Mouse (Mus musculus): ENCODE data around the gene Cfap206.
"Not testable (repeated sequence)": the region's sequence is repeated elsewhere in the genome, so short reads cannot be mapped to it uniquely, and the experiment has no call there.

Cfap206 gene

DNA sequence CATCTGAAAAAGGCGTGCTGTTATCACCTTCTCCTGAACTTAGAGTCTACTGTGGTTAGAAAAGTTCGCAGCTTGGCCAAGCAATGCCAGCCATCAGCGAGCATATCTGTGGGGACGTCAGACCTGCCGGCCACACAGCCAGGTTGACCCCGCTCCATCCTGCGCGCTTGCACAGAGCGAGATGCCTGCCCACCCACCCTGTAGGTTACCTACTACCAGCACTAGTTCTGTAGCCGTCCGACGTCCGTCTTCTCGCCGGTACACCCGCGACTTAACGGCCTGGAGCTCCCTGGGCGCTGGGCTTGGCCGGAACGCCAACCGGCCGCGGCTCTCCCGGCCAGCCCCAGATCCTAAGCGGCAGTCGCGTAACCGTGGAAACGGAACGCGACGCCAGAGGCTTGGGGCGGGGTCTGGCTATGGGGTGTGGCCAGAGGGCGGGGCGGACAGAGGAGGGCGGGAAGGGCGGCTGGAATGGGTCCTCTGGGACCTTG lies at the start of gene Cfap206:
Cfap206 (minus strand) TSS at position 356 of the 491 bp plus-strand sequence.
- peak; percentile 47 for DNase-seq (ENCODE audit: low spot score)

DNA sequence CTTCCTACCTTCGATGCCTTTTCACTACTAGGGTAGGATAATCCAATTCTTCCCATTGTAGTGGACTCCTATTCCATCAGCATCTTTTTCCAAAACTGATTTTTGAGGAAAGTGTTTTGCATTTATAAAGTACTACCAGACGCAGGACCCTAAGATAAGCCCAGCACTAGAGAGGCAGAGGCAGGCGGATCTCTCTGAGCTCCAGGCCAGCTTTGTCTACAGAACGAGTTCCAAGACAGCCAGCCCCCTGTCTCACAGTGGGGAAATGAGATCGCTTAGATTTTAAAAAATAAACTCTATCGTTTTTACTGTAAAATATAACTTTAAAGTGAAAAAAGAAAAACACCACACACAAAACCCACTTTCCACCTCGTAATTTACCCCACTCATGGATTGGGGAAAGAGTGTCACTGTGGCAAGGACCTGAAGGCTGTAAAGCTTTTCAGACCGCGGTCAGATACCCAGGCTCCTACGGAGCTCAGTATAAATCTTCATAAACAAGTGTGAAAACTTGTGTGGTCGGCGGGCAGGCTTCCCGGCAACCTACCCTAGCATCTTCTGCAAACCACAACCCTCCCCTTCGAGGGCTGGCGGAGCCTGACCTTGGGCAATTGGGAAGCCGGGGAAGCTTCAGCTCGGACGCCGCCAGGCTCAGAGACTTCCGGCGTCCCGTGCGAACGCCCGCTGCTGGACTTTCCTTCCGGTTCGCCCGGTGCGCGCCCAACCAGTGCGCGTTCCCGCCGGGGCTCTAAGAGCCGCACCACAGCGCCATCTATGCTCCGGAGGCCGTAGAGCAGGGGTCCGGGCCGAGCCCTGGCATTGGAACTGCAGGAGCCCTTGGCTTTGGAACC lies 47.9 kb upstream of the Cfap206 start, which contains the start of gene Smim8:
Smim8 (minus strand) TSS at position 747 of the 851 bp plus-strand sequence.
- DNase-seq (ENCODE audit: low spot score), result peak; percentile 94

DNA sequence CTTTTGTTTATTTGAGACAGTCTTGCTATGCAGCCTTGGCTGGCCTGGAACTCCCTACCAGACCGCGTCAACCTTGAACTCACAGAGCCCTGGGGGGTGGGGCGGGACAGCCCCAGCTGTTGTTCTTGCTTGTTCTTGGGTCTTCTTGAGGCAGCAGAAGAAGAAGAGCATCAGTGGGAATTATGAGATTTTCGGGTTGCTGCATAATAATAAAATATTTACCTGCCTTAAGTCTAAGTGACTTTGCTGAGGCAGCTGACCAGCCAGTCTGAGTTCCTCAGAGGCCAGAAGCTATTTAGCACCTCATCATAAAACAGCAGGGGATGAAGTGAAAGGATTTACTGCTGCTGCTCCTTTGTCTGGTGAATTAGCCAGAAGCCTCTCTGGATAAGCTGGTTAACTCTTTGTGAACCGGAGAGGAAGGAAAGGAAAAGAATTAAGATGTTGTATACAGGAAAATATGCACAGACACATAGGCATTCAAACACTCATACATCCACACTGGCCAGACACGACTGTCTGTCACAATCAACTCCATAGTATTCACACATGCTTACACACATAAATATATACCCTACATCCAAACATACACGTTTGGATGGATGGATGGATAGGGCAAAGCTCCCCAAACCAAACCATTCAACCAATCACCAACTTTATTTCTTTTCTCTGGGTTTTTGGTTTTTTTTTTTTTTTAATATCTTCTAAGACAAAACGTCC lies 41.8 kb upstream of the Cfap206 start:
- DNase-seq (ENCODE audit: low spot score), result no peak

DNA sequence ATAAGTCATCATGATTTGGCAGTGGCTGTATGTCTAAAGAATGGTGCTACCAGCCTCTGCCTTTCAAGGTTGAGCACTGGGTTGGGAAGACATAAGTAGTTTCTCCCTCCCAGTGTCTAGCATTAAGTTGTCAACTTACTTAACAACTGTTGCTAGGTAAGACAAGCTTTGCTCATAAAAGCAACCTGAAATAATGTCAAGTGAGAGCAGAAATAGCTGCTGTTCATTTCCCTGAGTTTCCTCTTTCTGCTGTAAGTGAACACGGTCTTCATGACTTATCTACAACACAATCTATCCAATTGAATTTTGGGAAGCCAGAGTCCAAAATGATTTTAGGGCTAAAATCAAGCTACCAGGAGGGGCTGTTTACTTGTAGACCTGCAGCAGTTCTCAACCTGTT lies 26.2 kb upstream of the Cfap206 start, which contains the start of gene Gm136:
Gm136 (minus strand) TSS at position 101 of the 400 bp plus-strand sequence.
- no peak for DNase-seq (ENCODE audit: low spot score)

DNA sequence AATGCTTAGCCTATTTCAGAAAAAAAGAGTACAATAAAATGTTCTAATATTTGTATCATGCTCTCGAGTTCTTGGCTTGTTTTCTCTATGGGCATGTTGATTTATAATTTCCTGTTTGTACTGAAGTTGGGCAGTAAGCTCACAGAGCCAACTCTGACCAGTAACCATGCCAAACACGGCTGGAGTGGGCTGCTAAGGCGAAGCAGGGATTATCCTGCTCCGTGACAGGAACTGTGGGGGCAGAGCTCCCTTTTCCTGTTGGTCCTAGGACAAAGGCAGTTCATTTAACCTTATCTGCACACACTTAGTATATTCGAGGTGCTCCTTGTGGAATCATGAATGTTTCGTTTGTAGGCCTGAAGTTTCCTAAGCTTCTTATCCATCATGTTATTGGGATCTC lies 19.2 kb upstream of the Cfap206 start:
- DNase-seq (ENCODE audit: low spot score), result no peak

DNA sequence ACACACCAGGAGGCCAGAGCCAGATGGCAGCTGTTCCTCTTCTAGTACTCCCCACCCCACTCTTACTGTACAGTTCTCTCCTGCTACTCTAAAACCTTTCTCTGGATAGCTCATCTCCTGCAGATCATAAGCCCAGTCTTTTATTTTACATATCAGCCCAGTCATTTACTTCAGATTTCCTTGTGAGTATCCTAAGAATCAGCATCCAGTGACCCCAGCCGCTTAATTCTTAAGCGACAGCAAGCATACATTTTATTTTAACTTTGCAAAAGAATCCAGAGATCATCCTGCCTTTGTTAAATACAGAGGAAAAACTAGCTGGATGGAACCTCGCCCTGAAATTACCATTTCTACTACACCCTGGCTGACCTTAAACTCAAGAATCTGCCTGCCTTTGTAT lies 4.5 kb upstream of the Cfap206 start:
- DNase-seq (ENCODE audit: low spot score), result no peak

DNA sequence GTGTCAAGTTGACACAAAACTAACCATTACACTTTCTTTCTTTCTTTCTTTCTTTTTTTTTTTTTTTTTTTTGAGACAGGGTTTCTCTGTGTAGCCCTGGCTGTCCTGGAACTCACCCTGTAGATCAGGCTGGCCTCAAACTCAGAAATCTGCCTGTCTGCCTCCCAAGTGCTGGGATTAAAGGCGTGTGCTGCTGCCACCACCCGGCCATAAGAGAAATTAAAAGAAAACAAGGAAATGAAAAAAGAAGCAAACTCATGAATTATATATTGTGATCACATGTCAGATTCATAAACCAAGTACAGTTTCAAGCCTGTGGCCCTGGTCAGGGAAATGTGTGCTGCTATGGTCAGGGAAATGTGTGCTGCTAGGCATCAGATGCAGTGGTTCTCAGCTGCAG lies 3.4 kb upstream of the Cfap206 start:
- not testable (repeated sequence) for DNase-seq (ENCODE audit: low spot score)

DNA sequence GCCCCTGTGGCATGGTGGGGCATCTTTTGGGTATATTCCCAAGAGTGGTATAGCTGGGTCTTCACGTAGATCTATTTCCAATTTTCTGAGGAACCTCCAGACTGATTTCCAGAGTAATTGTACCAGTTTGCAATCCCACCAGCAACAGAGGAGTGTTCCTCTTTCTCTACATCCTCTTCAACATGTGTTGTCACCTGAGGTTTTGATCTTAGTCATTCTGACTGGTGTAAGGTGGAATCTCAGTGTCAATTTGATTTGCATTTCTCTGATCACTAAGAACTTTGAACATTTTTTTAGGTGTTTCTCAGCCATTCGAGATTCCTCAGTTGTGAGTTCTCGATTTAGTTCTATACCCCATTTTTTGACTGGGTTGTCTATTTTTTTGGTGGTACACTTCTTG lies 4.3 kb downstream of the Cfap206 start:
- not testable (repeated sequence) for DNase-seq (ENCODE audit: low spot score)

DNA sequence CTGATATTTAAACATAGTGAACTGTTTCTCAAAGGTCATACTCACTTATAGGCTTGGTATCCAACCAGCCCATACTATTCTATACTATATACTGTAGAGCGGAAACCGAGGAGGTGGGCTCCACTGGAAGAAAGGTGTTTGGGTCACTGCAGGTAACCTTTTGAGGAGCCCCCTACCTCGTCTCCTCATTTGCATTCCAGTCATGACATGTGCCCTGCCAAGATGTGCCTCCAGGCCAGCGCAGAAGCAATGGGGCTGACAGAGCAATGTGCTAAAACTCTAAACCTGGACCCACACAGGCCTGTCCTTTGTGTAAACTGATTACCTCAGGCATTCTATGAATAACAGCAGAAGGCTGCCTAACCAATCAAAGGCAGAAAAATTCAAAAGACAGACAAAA lies 5.7 kb downstream of the Cfap206 start:
- no peak for DNase-seq (ENCODE audit: low spot score)

DNA sequence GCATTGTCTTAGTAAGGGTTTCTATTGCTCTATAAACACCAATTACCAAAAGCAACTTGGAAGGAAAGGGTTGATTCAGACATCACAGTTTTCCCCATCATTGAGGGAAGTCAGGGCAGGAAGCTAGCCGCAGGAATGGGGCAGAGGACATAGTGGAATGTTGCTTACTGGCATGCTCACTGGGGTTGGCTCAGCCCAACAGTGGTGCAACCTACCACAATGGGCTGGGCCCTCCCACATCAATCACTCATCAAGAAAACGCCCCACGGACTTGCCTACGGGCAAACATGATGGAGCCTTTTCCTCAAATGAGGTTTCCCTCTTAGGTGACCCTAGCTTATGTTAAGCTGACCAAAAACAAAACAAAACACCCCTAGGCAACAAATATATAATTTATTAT lies 6.8 kb downstream of the Cfap206 start:
- DNase-seq (ENCODE audit: low spot score), result no peak

DNA sequence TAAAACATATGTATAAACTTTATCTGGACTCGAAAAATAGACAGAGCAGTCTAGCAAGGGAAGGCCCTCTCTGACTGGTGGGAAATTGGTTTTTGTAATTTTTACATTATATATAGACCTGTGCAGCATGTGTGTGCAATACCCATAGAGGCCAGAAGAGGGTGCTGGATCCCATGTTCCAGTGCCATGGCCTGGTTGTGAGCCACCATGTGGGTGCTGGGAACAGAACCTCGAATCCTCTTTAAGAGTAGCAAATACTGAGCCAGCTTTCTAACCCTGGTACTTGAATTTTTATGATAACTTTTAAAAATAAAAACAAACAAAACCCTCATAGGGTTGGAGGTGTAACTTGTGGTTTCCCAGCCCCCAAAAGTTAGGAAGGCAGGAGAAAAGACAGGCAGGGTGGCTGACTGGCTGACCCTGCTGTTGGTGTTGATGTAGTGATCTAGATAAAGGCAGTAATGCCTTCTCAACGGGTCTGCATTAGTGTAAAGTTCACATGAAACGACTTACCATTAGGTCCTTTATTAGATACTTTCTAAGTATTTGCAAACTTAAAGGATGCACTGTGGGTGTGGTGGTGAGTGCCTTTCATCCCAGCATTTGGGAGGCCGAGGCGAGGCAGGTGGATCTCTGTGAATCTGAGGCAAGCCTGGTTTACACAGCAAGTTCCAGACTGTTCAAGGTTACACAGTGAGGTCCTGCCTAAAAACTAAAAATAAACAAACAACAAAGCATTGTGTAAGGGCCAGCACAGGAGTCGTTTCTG lies 9.7 kb downstream of the Cfap206 start:
- DNase-seq (ENCODE audit: low spot score), result no peak

DNA sequence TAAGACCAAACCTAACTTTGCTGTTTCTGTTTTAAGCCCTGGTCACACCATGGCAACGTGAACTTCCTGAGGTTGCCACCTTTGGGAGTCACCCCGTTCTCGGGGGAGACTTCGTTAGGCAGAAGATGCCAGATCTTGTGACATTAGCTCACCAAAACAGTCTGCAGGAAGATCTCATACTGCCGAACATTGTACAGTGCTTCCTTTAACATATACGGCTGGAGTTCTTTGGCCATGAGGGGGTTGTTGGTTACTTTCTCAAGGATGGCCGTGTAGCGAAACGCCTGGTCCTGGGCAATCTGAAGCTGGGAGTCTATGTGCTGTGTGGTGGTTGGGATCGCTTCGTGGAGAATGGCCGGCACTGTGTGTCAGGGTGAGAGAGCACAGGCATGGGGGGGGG lies 10.6 kb downstream of the Cfap206 start:
- DNase-seq (ENCODE audit: low spot score), result no peak

DNA sequence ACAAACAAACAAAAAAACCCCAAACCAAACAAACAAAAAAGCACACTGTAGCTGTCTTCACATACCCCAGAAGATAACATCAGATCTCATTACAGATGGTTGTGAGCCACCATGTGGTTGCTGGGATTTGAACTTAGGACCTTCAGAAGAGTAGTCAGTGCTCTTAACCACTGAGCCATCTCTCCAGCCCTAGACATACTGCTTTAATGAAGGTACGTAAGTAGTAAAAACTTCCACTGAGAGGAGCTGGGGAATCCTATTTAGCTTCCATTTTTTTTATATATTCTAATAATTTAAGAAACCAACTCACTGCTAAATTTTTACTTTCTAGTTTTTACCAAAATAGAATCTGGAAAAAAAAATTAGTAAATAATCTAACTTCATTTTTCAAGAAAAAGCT lies 14.9 kb downstream of the Cfap206 start:
- DNase-seq (ENCODE audit: low spot score), result no peak

DNA sequence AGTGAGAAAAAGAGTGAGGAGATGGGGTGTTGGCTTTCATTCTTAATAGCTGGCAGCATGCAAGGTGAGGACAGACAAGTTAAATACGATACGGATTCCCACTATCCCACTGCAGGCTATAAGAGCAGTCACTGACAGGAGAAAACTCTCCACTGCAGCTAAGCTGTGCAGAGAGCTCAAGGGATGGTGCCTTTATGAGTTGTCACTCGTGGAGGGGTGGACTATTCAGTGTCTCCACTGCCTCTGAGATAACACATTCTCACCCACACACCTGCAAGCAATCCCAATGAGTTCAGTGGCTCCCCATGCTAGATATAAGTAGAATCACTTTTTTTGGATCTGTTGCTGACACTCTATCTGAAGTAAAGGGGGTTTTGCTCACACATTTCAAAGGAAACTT lies 21.9 kb downstream of the Cfap206 start:
- no peak for DNase-seq (ENCODE audit: low spot score)

DNA sequence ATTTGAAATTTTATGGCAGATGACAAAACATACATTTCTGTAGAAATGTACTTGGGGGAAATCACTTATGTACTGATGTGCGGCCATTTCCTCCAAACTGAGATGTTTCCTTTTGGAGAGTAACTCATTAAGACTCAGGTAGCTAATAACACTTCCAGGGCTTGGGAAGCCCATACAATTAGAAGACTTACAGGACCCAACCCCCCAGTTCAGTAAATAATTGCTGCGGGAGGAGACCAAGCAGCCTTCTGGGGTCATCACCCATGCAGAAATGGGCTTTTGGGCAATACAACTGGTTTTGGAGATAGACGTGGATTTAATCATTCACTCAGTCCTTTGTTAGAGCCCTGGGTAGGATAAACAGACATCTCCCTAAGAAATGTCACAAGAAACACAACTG lies 22.8 kb downstream of the Cfap206 start:
- DNase-seq (ENCODE audit: low spot score), result no peak

DNA sequence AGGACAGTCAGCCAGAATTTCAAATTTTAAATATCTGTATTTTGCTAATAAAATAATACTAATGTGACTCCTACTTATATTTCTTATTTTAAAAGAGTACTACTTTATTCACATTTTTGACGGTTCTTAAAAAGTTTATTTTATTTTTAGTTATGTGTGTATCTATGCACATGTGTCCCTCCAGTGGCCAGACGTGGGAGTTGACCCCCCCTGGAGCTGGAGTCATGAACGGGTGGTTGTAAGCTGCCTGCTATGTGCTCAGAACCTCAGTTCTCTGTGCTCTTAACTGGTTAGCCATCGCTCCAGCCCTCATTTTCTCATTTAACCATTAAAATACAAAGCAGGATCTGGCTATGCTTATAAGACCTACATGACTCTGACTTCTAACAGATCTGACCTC lies 27.0 kb downstream of the Cfap206 start:
- DNase-seq (ENCODE audit: low spot score), result no peak

DNA sequence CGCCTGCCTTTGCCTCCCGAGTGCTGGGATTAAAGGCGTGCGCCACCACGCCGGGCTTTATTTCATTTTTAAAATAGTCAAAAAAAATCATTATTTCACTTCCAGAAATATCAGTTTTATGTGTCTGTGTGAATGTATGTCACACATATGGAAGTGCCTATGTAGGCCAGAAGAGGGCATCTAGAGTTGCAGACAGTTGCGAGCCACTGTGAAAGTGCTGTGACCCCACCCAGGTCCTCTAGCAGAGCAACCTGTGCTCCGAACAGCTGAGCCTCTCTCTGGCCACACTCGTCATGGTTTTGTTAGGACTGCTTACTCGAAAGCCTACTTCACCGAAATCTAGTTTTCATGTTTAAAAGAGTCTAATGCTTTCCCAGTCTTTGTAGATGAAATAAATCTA lies 27.8 kb downstream of the Cfap206 start:
- no peak for DNase-seq (ENCODE audit: low spot score)

DNA sequence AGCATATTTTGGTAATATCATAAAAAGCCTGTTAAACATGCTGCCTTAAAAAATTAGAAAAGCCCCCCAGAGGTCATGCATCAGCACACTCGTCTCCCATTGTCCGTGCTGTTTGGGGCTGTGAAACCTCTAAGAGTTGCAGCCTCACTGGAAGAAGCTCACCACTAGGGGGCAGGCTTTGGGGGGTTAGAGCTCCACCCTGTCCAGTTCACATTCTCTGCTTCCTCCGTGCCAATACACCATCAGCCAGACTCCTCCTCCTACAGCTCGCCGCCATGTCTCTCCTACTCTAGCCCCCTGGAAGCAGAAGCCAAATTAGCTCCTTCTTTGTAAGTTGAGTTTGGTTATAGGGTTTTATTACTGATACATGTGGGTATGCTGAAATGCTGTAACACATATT lies 28.5 kb downstream of the Cfap206 start:
- DNase-seq (ENCODE audit: low spot score), result peak; percentile 22

DNA sequence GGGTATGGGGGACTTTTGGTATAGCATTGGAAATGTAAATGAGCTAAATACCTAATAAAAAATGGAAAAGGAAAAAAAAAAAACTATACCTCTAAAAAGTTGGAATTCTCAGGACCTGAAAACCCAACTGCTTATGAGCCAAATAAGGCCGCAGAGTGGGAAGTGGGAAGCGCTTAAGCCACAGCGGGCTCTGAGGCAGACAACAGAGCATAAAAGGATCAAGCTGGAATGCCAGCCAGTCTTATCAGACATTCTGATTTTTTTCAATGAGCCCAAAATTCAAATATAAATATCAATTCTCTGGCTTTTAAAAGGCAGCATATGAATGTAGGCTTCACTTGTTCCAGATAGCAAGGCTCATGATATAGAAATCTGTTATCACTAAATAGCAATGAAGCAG lies 42.0 kb downstream of the Cfap206 start:
- DNase-seq (ENCODE audit: low spot score), result no peak

DNA sequence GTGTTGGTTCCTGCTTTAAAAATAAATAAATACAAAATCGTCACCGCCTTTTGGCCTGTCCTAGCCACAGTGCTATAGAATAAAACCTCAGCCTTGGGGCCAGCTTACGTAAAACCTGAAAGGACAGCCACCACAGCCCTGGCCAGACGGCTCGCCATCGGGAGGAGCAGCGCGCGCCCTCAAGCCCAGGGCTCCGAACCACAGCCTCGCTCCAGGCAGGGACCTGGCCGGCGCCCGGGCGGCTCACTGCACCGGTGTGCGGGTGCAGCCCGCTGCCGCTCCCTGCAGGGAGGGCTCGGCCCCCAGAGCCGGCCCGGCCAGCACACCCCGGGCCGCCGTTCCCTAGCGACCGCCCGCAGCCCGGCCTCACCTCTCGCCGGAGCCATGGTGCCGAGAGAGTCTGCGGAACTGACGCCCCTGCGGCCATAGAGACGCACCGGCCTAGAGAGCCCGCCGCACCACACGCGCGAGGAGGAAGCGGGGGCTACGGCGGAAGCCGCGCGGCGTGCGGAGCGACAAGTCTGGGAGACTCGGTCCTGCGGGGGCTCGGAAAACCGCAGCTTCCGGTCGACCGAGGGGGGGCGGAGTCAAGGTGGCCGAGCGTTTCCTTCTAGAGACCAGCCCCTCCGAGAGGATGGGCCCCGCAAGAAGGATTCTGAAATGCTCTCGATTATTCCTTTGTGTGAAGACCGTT lies 43.0 kb downstream of the Cfap206 start, which contains the start of gene Slc35a1:
Slc35a1 (minus strand) TSS at position 565 of the 694 bp plus-strand sequence.
- DNase-seq (ENCODE audit: low spot score), result peak; percentile 83

DNA sequence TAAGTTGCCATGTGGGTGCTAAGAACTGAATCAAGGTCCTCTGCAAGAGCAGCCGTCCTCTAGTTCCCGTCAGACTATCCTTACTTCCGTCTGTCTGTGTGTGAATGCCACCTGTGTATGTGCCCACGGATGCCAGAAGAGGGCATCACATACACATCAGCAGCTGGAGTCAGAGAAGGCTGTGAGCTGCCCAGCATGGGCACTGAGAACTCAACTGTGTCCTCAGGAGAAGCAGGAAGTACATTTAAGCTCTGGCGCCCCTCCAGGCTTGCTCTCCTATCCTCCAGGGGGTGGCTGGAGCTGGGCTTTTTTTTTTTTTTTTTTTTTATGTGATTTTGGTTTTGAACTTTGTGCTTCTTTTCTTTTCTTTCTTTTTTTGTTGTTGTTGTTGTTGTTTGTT lies 49.5 kb downstream of the Cfap206 start:
- DNase-seq (ENCODE audit: low spot score), result no peak

DNA sequence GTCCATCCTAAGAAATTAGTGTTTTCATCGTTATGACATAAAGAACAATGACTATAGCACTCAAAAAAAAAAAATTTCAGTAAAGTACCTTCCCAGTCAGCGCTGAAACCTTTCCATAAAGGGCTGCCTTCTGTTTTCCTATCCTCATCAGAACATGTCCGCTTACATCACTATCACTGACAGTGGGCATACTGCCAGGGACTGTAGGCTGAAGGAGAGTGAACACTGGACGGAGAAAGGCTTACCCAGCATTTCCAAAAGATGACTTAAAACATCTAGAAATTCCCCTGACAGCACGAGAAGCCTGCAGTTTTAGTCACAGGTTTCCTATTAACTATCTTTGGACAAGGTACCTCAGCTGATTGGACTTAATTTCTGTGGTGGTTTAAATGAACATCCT lies 56.3 kb downstream of the Cfap206 start:
- no peak for DNase-seq (ENCODE audit: low spot score)
